Mouse (Mus musculus): ENCODE data around the gene Ifnlr1. TPM values are rescaled to one million over a fixed set of nuclear protein-coding genes. Genes with fewer than 3 reads are reported as not detected.
A peak's percentile ranks its signal among the peaks of the same experiment; 100 is the strongest.
"Not testable (repeated sequence)": the region's sequence is repeated elsewhere in the genome, so short reads cannot be mapped to it uniquely, and the experiment has no call there.

Gene Ifnlr1
- total RNA-seq, 2 experiments from 2014 or later, result 1.8 to 2.0 TPM

- no peak for DNase-seq
Observed at GRCm38 (mm10) chr4:135684731-135685130, 1.4 kb upstream of the Ifnlr1 start.

- peak in 1 of 2 experiments; percentile 40 for DNase-seq
Observed at GRCm38 (mm10) chr4:135686568-135686953, 474 bp downstream of the Ifnlr1 start.

GRCm38 (mm10) chr4:135689797-135690196 lies 3.7 kb downstream of the Ifnlr1 start:
- no peak for DNase-seq

GRCm38 (mm10) chr4:135690241-135690640 lies 4.2 kb downstream of the Ifnlr1 start:
- no peak for DNase-seq

- DNase-seq, result no peak
Observed at GRCm38 (mm10) chr4:135692916-135693315, 6.8 kb downstream of the Ifnlr1 start.

- DNase-seq, result no peak
Observed at GRCm38 (mm10) chr4:135698498-135698897, 12.4 kb downstream of the Ifnlr1 start.

GRCm38 (mm10) chr4:135703497-135703896 lies 17.4 kb downstream of the Ifnlr1 start:
- DNase-seq, result no peak

GRCm38 (mm10) chr4:135704016-135704415 lies 17.9 kb downstream of the Ifnlr1 start:
- DNase-seq, result peak in 1 of 2 experiments; percentile 65

- no peak for DNase-seq
Observed at GRCm38 (mm10) chr4:135706045-135706444, 20.0 kb downstream of the Ifnlr1 start.

GRCm38 (mm10) chr4:135709072-135709564 lies 23.0 kb downstream of the Ifnlr1 start:
- peak; percentile 64 to 92 for DNase-seq

- no peak for DNase-seq
Observed at GRCm38 (mm10) chr4:135709621-135710020, 23.5 kb downstream of the Ifnlr1 start.

GRCm38 (mm10) chr4:135710392-135710791 lies 24.3 kb downstream of the Ifnlr1 start:
- DNase-seq, result no peak

- DNase-seq, result peak; percentile 34 to 35
Observed at GRCm38 (mm10) chr4:135714776-135715175, 28.7 kb downstream of the Ifnlr1 start.

GRCm38 (mm10) chr4:135716438-135716837 lies 30.4 kb downstream of the Ifnlr1 start:
- DNase-seq, result not testable (repeated sequence)

GRCm38 (mm10) chr4:135722540-135723290 lies 36.6 kb downstream of the Ifnlr1 start:
- DNase-seq, result no peak

- peak; percentile 53 to 57 for DNase-seq
Observed at GRCm38 (mm10) chr4:135726416-135726815, 40.3 kb downstream of the Ifnlr1 start.

GRCm38 (mm10) chr4:135727817-135728216 lies 41.7 kb downstream of the Ifnlr1 start, which contains the start of gene Il22ra1:
TSS of gene Il22ra1 (plus strand) at chr4:135728172.
- no peak for DNase-seq

- no peak for DNase-seq
Observed at GRCm38 (mm10) chr4:135730204-135730603, 44.1 kb downstream of the Ifnlr1 start.

GRCm38 (mm10) chr4:135730951-135731350 lies 44.9 kb downstream of the Ifnlr1 start:
- no peak for DNase-seq

GRCm38 (mm10) chr4:135733901-135734300 lies 47.8 kb downstream of the Ifnlr1 start:
- no peak for DNase-seq

GRCm38 (mm10) chr4:135736903-135737302 lies 50.8 kb downstream of the Ifnlr1 start:
- DNase-seq, result no peak

GRCm38 (mm10) chr4:135738237-135738636 lies 52.1 kb downstream of the Ifnlr1 start:
- no peak for DNase-seq

GRCm38 (mm10) chr4:135739148-135739547 lies 53.1 kb downstream of the Ifnlr1 start:
- DNase-seq, result no peak

- DNase-seq, result no peak
Observed at GRCm38 (mm10) chr4:135739672-135740071, 53.6 kb downstream of the Ifnlr1 start.

Data from heart, adult 18-20 months (tissue).